Mouse (Mus musculus) retina, embryonic 14.5 days (tissue): ENCODE measurements around the gene Pkd1l2.

Experiments used
- DNase-seq: peaks from one replicate; pipeline ENCODE4 v3.0.0-alpha.2; 2015; ENCODE audit warnings: low spot score

Gene Pkd1l2

DNA sequence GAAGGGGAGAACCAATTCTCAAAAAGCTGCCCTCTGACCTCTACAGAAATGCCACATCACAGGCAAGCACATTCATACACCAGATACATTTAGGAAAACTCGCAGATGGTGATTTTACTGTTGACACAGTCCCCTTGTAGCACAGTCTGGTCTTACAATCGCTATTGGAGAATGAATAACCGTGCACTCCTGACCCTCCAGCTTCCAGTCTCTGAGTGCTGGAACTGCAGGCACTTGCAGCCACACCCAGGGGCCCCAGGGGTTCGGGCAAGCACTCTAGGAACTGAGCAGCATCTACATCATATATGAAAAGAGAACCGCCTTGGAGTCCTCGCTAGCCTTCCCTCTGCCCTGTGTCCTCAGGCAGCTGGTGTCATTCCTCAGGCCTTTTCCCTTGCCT lies 50.8 kb downstream of the Pkd1l2 start:
- no peak for DNase-seq

DNA sequence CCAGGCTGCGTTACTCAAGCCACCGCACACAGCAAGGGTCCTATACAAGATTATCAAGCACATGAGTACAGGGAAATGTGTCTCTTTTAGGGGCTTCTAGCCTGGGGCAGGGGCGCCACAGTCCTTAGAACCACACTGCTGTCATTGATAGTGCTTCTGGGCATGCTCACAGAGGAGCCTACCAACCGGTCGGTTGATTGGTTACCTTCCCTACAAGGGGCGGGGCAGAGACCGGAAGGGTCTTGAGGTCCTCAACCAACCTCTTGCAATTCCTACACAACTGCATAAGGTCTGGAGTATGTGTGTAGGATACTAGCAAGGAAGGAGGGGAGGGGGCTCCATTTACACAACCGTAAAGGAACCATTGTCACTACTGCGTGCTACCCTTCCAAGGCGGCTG lies 53.6 kb downstream of the Pkd1l2 start:
- no peak for DNase-seq

DNA sequence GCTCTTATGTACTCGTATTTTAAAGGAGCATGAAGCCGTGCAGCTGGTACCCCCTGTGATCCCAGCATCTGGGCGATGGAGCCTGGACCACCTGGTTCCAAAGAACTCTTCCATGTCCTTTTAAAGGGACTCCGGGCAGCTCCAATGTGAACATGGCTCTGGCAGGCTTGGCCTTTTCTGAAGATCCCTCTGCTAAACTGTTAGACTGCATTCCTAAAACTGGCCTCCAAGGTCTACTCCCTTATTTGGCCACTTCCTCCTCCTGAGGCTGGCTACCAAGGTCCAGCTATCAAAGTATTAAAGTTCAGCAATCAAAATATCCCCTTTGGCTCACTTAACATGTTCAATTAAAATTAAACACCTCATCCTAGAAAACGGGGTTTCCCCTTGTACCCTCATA lies 54.6 kb downstream of the Pkd1l2 start:
- DNase-seq: no peak

DNA sequence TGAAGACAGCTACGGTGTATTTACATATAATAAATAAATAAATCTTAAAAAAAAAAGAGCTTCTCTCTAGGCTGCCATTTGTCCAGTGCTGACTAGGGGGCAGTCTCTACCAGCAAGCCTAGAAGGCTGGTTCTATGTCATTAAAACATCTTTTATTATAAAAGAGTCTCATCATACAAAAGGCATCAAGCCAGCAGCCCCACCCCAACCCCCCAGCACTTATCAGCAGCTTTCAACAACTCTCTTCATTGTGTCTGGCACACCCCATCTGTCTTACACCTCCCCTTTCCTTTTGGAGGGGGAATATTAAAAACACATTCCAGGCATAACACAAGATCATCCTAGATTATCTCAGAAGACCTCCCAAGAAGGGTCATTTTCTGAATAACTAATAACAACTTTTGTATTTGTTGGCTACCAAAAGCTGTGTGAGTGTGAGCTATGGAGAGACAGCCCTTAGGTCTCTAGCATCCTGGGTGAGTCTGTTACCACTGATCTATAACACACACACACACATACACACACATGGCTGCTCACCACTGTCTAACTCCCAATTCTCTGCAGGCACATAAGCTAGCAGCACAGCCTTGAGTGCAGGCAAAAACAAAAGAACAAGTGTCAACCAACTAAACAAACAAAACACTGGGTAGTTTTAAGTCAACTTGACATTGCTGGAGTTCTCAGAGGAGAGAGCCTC lies 59.8 kb downstream of the Pkd1l2 start:
- peak; percentile 12 for DNase-seq

DNA sequence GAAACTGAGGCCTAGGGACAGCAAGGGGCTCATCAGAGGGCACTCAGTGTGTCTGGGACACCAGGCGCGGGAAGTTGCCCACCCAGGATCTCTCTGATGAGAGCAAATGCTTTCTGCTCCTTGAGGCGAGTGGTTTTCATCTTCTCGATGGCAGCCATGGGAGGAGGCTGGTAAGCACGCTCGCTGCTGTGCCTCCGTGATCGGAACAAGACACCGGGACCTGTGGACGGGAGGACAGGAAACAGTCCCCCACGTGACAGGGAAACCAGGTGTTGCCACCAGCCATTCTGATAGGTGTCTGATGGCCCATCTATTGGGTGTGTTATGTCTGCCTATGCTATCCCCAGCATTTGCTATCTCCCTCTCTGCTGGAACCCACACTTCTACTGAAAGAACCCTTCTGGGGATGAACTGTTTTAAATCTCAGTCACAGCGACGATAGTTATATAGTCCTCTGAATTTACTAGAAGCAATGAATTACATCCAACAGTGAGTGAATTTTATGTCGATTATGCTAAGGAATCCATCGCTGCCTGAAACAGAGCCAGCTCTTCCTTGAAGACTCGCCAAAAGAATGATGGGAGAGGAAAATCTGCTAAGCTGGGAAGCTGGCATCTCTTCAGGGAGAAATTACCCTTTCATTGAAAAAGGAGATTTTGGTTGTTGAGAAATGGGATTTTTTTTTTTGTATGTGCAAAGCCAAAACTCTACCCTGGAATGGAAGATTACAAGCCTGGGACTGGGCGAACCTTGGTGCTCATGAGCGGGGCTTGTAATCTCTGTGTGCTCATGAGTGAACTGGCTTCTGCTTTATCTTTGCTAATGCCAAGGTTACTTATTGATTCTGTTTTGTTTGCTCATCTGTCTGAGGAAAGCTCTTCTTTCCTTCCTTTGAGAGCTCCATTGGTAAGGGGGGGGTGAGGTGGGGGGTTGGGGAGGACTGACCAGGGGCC lies 62.6 kb downstream of the Pkd1l2 start:
- DNase-seq: no peak

DNA sequence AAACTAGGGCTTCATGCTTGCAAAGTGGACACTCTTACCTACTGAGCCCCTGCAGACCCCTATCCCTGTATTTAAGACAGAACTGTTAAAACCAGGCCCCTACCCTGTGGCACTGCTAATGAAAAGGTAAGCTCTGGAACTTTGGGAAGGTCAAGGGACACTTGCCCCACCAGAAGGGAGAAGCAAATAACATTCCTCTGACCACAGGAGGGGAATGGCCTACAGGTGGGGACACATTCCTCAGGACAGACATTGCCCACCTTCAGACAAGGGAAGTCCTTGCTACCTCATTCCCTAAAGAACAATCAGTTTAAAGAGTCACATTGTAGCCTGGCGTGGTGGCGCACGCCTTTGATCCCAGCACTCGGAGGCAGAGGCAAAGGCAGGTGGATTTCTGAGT lies 64.4 kb downstream of the Pkd1l2 start:
- DNase-seq: no peak

DNA sequence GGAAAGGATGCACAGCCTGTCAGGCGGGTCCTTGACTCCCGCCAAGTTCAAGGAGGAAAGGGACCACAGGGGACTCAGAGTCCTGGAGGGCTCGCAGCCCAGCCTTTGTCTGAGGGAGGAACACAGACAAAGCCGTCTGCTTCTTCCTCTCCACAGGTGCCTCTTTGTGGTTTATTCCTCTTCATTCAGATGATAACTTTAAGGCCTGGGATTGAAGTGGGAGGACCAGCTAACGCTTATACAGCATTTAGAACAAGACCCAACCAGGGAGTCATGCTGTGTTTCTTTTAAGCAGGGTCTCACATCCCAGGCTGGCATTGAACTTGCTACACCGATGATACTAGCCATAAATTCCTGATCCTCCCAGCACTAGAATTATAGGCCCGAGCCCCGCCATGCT lies 65.2 kb downstream of the Pkd1l2 start:
- DNase-seq: no peak

DNA sequence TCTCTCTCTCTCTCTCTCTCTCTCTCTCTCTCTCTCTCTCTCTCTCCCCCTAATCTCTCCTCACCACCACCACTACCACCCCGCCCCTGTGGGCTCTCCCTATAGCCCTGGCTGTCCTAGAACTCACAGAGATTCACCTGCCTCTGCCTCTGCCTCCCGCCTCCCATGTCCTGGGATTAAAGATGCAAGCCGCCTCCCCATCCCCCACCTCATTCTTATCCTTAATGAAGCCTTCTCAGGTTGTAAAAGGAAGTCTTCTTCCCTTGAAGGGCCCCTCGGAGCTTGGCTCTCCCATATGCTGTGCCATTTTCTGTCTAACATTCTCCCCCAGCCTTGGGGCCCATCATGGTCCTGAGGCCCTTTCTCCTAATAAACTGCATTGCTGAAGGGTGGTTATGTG lies 66.6 kb downstream of the Pkd1l2 start:
- no peak for DNase-seq

DNA sequence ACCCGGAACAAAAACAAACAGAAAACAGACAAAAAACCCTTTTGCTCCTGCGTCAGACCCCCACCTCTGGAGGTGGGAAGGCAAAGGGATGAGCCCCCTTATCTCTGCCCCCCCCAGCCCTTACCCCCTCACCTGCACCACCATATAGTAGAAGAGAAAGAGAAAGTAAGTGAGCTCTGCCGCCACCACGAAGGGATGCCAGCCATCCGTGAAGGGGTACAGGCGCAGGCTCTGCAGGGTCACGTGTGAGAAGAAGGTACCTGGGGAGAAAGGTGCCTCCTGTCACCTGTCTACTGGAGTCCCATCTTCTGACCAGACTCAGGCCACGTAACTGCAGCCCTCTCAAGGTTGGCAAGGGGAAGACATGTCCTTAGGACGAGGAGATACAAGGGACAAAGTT lies 70.9 kb downstream of the Pkd1l2 start:
- DNase-seq: no peak

DNA sequence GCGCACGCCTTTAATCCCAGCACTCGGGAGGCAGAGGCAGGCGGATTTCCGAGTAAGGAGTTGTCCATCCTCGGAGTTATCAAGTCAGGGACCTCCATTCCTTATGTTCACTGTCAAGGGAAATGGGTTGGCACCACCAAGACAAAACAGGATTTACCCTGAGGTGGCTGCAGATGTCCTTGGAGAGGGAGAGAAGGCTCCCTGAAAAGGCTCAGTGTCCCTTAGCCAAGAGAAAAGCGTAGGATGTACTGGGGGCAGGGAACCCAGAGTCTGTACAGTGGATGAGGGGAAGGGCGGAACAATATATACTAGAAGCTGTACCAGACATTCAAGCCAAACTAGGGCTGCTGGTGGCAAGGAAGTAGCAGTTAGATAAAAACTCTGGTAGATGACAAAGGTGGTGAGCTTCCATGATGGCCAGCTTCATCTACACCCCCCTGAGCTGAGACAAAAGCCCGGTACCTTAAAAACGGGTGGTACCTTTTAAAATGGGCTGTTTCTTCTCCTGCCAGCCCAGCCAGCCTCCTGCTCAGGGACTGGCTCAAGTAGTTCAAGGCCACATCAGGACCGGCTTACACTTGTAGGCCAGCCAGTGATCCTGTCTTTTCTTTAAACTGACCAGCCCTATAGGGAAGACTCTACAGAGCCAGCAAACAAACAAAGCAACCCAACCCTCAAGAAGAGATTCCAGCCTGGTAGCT lies 88.1 kb downstream of the Pkd1l2 start:
- DNase-seq: no peak

DNA sequence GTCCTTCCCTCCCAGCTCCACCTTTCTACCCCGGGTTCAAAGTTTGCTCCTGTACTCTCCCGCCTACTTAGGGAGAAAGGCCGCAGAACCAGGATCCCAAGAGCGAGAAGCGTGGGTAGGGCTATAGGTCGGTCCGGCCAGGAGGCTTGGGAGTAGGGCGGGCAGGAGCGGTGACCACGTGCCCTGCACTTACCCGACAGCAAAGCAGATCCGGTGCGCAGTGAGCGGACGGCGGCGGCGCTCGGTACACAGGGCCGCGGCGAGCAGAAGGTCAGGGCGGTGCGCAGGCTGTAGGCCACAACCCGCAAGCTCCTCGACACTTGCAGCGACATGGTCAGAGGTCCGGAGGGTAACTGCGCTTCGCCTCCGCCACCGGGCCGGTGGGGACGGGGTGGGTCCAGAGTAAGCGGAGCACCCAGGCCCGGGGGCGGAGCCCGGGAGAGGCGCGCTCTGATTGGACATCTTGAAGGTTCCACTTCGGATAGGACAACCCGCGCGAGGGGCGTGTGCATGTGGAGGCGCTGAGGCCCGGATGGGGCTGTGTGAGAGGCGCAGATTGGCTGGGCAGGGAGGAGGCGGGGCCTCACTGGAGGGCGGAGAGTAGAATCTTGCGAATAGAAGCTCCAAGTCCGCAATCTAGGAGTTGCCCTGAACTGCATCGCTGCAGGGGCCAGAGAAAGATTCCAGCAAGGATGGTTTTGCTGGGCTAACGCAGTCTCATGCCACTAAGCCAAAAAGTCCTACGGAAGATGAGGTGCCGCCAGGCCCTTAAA lies 89.0 kb downstream of the Pkd1l2 start, which contains the start of gene Gcsh:
TSS of gene Gcsh (minus strand) at position 443 of the 773 bp plus-strand sequence.
- DNase-seq: peak; percentile 99

DNA sequence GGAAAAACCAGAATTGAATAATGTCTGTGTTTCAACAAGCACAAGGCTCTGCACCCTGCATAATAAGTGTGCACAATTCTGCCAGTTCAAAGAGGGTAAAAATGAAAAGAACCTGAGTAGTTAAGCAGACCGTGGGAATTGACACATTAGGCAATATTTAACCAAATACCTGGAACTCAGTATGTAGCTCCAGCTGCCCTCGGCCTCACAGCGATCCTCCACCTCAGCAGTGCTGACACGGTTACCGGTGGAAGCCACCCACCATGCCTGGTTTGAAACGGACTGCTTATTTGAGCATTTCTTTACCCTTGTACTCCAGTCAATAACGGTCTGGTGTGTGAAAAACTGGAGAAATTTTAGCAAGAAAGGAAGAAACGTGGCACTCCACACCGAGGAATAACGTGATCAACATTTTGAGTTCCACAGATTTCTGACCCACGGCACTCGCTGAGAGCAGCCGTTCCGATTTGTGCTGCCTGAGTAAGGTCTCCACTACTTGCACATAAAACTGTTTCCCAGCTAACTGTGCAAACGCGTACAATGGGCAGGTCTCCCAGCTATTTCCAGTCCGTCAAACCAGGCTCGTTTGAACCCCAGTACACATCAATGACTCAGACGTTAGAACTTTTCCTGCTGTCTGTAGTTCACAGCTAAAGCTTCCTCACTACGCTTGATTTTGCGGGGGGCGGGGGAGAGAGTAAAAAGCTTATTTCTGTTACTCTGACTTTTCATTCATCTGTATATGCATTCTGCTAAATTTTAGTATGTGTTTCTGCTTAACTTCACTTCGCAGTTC lies 89.9 kb downstream of the Pkd1l2 start:
- peak; percentile 22 for DNase-seq

DNA sequence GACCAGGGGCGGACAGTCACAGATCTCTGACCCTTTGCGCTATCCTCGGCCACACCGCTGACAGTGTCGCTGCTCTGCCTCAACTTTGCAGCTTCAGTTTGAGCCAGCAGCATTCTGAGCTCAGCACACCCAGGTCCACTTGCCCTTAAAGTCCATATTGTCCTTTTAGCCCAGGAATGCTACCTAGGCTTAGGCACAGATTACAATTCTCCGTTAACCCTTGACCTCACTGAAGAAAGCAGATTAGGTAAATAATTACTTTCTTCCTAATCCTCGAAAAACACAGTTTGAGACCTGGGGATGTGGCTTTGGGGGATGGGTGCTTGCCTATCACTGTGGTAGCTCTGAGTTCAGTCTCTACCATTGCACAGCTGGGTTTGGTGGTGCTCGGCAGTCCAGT lies 91.0 kb downstream of the Pkd1l2 start:
- no peak for DNase-seq

DNA sequence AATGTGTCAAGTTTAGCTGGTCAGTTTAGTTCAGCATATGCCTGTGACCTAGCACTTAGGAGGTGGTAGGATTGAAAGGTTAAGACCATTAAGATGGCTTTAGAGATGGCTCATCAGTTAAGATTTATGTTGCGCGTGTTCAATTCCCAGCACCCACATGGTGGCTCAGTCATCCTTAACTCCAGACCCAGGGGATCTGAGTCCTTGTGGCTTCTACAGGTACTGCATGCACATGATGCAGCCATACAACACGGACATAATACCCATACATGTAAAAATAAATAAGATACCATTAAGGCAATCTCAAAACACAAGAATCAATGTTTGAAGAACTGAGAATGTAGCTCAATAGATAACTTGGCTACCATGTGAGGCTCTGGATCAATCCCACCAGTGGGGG lies 92.4 kb downstream of the Pkd1l2 start:
- DNase-seq: peak; percentile 13

DNA sequence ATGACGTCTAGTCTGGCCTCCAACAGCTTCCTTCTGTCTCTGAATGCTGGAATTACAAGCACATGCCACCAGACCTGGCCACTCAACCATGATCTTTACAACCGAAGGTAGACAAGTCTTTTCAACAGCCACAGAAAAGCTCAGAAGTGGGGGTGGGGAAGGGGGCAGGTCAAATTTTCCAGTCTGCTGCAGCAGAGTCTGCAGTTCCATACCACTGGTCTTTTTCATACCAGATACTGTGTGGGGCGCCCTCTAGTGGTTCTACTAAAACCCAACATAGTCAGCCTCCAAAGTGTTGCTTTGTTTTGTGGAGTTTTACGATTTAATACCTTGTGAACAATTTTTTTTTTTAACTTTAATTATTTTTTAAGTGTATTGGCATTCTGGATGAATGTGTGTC lies 102.1 kb downstream of the Pkd1l2 start:
- DNase-seq: peak; percentile 91

DNA sequence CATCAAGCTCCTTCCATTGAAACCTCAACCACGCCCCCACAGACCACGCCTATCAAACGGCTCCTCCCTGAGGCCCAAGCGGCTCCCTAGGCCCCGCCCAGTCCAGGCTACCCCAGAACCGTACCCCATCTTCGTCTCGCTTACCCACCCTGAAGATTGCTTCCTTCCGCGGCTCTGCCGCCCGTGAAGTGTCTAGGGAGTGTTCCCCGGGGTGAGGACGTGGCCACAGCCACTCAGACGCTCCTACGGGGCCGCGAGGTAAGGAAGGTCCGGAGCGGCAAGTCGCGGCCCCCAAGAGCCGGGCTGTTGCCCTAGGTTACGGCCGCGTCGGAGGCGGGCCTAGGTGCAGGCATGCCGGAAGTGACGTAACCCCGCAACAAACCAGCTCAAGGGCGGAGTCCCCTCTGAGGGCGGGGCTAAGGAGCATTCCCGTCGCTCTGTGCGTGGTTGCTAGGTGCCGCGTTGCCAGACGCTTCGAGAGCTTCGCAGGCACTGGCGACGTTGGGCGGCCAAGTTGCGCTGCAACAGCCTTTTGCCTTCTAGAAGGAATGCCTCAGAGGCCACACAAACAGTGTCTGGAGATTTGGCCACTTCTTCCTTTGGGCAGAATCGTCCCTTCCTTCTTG lies 103.5 kb downstream of the Pkd1l2 start, which contains the start of gene 1700030J22Rik:
TSS of gene 1700030J22Rik (minus strand) at position 329 of the 626 bp plus-strand sequence.
- DNase-seq: peak; percentile 100

DNA sequence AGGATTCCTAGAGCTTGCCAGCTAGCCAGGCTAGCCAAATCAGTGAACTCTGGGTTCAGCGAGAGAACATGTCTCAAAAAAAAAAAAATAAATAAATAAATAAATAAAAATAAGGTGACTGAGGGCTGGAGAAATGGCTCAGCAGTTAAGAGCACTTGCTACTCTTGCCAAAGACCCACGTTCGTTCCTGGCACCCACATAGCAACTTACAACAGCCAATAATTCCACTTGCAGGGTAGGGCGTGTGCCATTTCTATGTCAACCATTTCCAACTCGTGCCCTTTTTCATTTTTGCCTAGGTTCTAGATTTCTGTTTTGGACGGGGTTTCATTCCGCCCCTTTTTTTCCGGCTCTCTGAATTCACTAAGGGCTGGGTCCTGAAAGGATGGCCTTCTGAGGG lies 104.2 kb downstream of the Pkd1l2 start:
- DNase-seq: no peak

DNA sequence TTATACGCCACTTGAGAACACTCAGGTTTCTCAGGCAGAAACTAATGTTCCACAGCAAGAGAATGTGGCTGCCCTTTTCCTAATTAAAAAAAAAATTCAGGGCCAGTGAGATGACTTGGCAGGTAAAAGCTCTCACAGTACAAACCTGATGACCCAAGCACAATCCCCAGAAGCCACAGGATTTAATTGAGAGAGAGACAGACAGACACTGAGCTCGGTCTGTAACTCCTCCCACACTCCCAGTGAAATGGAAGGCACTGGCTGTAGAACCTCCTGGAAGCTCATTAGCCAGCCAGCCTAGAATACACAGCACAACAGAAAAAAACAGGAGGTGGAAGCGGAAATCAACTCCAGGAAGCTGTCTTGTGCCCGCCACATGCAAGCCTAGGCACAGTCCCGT lies 106.6 kb downstream of the Pkd1l2 start:
- DNase-seq: peak; percentile 26

DNA sequence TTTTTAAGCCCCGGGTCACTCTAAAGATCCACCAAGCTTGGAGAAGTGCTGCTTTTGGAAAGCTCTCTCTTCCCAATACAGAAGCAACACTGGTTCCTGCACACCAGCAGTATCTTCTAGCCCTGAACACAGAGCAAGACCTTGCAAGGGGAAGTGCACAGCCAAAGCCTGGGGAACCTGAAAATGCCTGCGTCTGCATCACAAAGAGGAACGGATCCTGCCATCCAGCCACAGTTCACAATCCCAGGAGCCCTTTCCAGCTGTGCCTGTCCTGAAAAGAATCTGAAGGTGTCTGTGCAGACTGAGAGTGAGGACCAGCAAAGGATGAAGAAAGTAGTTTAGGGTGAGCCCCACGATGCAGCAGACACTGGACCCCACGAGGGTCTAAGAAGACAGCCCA lies 107.2 kb downstream of the Pkd1l2 start:
- no peak for DNase-seq

DNA sequence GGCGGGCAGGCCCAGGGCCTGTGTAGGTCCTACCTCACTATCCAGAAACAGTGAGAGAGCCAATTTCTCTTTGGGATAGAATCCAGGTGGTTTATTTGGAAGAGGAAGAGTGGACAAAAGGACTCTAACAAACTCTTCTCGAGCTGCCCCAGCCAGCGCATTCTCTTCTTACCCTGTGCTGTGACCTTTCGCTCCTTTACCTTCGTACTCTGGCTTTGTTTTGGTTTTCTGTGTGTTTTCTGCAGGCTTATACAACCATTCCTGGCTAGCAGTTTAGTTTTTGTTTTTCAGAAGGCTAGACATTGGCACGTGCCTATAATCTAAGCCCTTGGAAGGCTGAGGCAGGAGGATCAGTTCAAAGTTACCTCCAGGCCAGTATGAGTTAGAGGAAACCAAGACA lies 112.7 kb downstream of the Pkd1l2 start:
- no peak for DNase-seq
